Mouse (Mus musculus): ENCODE measurements around the gene Serpini2. TPM values are rescaled to one million over a fixed set of nuclear protein-coding genes. Genes with fewer than 3 reads are reported as not detected.

Gene Serpini2
- polyA plus RNA-seq, 1 experiment = not detected

DNA sequence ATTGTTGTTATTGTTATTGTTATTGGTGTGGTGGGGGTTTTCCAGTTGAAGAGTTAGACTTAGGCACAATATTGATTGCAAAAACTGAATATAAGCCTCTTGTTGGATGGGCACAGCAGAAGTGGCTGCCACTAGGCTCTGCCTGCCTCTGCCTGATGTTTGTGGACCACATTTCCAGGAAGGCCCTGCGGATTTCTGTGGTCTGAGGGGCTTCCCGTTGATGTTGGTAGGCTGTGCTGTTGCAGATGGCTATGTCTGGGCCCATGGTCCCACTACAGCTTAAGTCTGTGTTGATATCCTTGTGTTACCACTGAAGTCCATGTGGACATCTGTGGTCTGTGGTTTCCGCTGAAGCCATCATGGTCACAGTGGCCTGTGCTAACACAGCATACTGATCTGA lies 50.2 kb downstream of the Serpini2 start:
- Histone ChIP-seq H3K79me2 (ENCODE audit: control insufficient read depth, insufficient read depth) (no peaks in the 10 kb centered on the region), H3K4me3 (no peak overlapping the region), H3ac (ENCODE audit: control insufficient read depth, insufficient read length) (no peak overlapping the region), H3K27me3 (ENCODE audit: control insufficient read depth, insufficient read depth, insufficient read length) (no peaks in the 10 kb centered on the region), H3K4me2 (ENCODE audit: low read depth) (no peak overlapping the region), H3K36me3 (ENCODE audit: control insufficient read depth, insufficient read depth) (no peaks in the 10 kb centered on the region)
- TF ChIP-seq POLR2A (IDR thresholded peaks at IDR 0.05; ENCODE audit: insufficient read length, low read depth) (no peak), E2F4 (IDR thresholded peaks at IDR 0.05; ENCODE audit: insufficient read depth) (no peak), SRF (IDR thresholded peaks at IDR 0.05; ENCODE audit: control insufficient read depth, insufficient read length, low read depth) (no peak), POLR2AphosphoS2 (IDR thresholded peaks at IDR 0.05; ENCODE audit: insufficient read length, low read depth) (no peak), TCF12 (IDR thresholded peaks at IDR 0.05; ENCODE audit: insufficient read depth, poor library complexity, severe bottlenecking) (no peak), USF1 (IDR thresholded peaks at IDR 0.05; ENCODE audit: low read depth) (no peak), MYOG (IDR thresholded peaks at IDR 0.05; ENCODE audit: control insufficient read depth in 1 of 3, insufficient read depth in 1 of 3, insufficient read length in 2 of 3, low read depth in 2 of 3) (no peak), MYOD1 (IDR thresholded peaks at IDR 0.05; ENCODE audit: control insufficient read depth in 1 of 3, insufficient read length in 2 of 3, low read depth in 2 of 3) (no peak), MAX (IDR thresholded peaks at IDR 0.05; ENCODE audit: low read depth) (no peak), REST (IDR thresholded peaks at IDR 0.05; ENCODE audit: insufficient read depth, insufficient read length) (no peak), CEBPB (IDR thresholded peaks at IDR 0.05; ENCODE audit: insufficient read depth, poor library complexity, severe bottlenecking) (no peak), TCF3 (IDR thresholded peaks at IDR 0.05; ENCODE audit: insufficient read length, low read depth) (no peak)

- Histone ChIP-seq H3ac (ENCODE audit: control insufficient read depth, insufficient read length) (no peak overlapping the region), H3K27me3 (ENCODE audit: control insufficient read depth, insufficient read depth, insufficient read length) (no peaks in the 10 kb centered on the region), H3K4me2 (ENCODE audit: low read depth) (no peak overlapping the region), H3K79me2 (ENCODE audit: control insufficient read depth, insufficient read depth) (no peaks in the 10 kb centered on the region), H3K4me3 (no peak overlapping the region), H3K36me3 (ENCODE audit: control insufficient read depth, insufficient read depth) (no peaks in the 10 kb centered on the region)
- no peak for TF ChIP-seq POLR2A (IDR thresholded peaks at IDR 0.05; ENCODE audit: insufficient read length, low read depth)
These were observed 50.7 kb downstream of the Serpini2 start for GRCm38 (mm10) chr3:75219211-75219610.

DNA sequence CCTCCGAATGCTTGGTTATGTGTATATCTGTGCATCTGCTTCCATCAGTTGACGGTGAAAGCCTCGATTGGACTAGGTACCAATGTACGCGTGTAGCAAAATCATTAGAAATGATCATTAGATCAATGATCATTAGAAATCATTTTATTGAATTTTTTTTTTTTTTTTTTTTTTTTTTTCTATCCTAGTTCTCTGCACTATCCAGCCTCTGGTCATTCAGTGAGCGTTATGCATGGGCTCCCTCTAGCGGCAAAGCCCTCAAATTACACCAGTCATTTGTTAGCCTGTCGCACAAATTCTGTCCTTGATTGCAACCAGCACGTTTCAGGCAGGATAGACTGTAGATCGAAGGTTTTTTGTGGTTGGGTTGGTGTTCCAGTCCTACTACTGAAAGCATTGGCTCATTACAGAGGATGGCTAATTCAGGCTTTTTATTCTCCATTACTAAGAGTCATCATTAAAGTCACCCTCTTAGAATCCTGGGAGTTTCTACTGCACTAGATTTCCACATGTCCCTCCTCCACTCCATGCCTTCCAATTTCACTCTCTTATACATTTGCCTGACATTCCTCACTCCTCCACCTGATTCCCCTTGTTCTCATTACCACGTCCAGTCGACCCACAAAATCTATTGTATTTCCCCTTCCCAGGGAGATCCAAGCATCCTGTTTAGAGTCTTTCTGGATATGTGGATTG lies 66.9 kb downstream of the Serpini2 start:
- no peaks in the 10 kb centered on the region for H3K36me3 ChIP-seq (ENCODE audit: control insufficient read depth, insufficient read depth)

More for the DNA sequence above, 66.9 kb downstream of the Serpini2 start:
- Histone ChIP-seq H3K79me2 (ENCODE audit: control insufficient read depth, insufficient read depth) (no peaks in the 10 kb centered on the region), H3ac (ENCODE audit: control insufficient read depth, insufficient read length) (no peak overlapping the region), H3K27me3 (ENCODE audit: control insufficient read depth, insufficient read depth, insufficient read length) (no peaks in the 10 kb centered on the region), H3K4me3 (no peak overlapping the region), H3K4me2 (ENCODE audit: low read depth) (no peak overlapping the region)
- TF ChIP-seq E2F4 (IDR thresholded peaks at IDR 0.05; ENCODE audit: insufficient read depth) (no peak), USF1 (IDR thresholded peaks at IDR 0.05; ENCODE audit: low read depth) (no peak), MAX (IDR thresholded peaks at IDR 0.05; ENCODE audit: low read depth) (no peak), SRF (IDR thresholded peaks at IDR 0.05; ENCODE audit: control insufficient read depth, insufficient read length, low read depth) (no peak), POLR2AphosphoS2 (IDR thresholded peaks at IDR 0.05; ENCODE audit: insufficient read length, low read depth) (no peak), TCF12 (IDR thresholded peaks at IDR 0.05; ENCODE audit: insufficient read depth, poor library complexity, severe bottlenecking) (no peak), MYOD1 (IDR thresholded peaks at IDR 0.05; ENCODE audit: control insufficient read depth in 1 of 3, insufficient read length in 2 of 3, low read depth in 2 of 3) (no peak), CEBPB (IDR thresholded peaks at IDR 0.05; ENCODE audit: insufficient read depth, poor library complexity, severe bottlenecking) (no peak), POLR2A (IDR thresholded peaks at IDR 0.05; ENCODE audit: insufficient read length, low read depth) (no peak), REST (IDR thresholded peaks at IDR 0.05; ENCODE audit: insufficient read depth, insufficient read length) (no peak), TCF3 (IDR thresholded peaks at IDR 0.05; ENCODE audit: insufficient read length, low read depth) (no peak), MYOG (IDR thresholded peaks at IDR 0.05; ENCODE audit: control insufficient read depth in 1 of 3, insufficient read depth in 1 of 3, insufficient read length in 2 of 3, low read depth in 2 of 3) (no peak)

Other genes starting within 250 kb of the Serpini2 start
- gene Zbbx, start 105.0 kb downstream of the Serpini2 start, polyA plus RNA-seq (2012; fragmentation: generic; extraction: Trizol) = not detected
- gene Wdr49, start 212.1 kb upstream of the Serpini2 start, polyA plus RNA-seq (2012; fragmentation: generic; extraction: Trizol) = not detected